Mouse (Mus musculus): Measurements from ENCODE around the gene Slc25a41.

- TF ChIP-seq CTCF (IDR thresholded peaks at IDR 0.05; ENCODE audit: borderline replicate concordance, insufficient read depth, low read depth, low read length) (no peak), POLR2A (IDR thresholded peaks at IDR 0.05; ENCODE audit: borderline replicate concordance, insufficient read depth, low read length) (no peak)
These were observed 36.9 kb upstream of the Slc25a41 start, which contains the start of gene Dennd1c for GRCm38 (mm10) chr17:57078336-57078735.

Data from cerebellum, adult 2 months (tissue).